Mouse (Mus musculus) embryonic fibroblast, embryonic 13.5 days (primary cell): Measurements from ENCODE around the gene Lrrc4c.

ENCODE experiments used
- CTCF ChIP-seq: IDR thresholded peaks from 2 replicates; pipeline ENCODE4 v1.5.1; 2011; ENCODE audit warnings: mild to moderate bottlenecking, control low read depth, low read length, moderate library complexity, borderline replicate concordance; ENCODE audit not compliant: insufficient read depth
- POLR2A ChIP-seq: IDR thresholded peaks from 2 replicates; pipeline ENCODE4 v1.6.1; 2011; ENCODE audit warnings: low read depth, mild to moderate bottlenecking, control low read depth, low read length, moderate library complexity

GRCm38 (mm10) chr2:97497069-97497468, 1179.1 kb downstream of the Lrrc4c start:
- no peak for TF ChIP-seq CTCF
- TF ChIP-seq POLR2A = no peak
